Mouse (Mus musculus): ENCODE results near the gene Gnmt.

DNA sequence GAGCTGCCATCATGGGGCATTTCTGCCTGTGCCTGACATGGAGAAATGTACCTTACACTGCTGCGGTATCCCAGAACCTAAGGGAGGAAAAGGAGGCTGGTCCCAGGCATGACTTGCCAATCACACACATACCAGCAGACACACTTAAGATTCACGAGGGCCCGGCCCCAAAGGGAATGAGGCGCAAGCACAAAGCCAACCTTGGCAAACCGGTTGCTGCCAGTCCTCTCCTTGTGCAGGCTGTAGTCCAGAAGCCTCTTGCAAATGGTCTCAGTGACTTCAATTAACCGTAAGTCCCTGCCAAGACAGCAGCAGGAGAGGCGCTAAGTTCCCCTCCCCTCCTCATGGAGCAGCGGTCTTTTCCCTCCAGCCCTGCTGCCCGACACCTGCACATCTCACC lies 14.0 kb upstream of the Gnmt start:
- TF ChIP-seq POLR2A (IDR thresholded peaks at IDR 0.05; ENCODE audit: borderline replicate concordance, low read depth, low read length) (no peak), CTCF (IDR thresholded peaks at IDR 0.05; ENCODE audit: low read depth, low read length) (no peak)

Data from bone marrow macrophage, adult 2 months (primary cell).